Mouse (Mus musculus) stomach, embryonic 15.5 days (tissue): ENCODE results near the gene Fam178b. TPM values are rescaled to one million over a fixed set of nuclear protein-coding genes. Genes with fewer than 3 reads are reported as not detected.
"Not testable (repeated sequence)": the region's sequence is repeated elsewhere in the genome, so short reads cannot be mapped to it uniquely, and the experiment has no call there.

Source experiments
- ATAC-seq: fragments of 200-750 bp; cut with Nextera tagmentation; 2 replicates; pipeline ENCODE4 v1.8.0; 2017; ENCODE audit warnings: low read depth, moderate number of reproducible peaks, moderate TSS enrichment; ENCODE audit not compliant: insufficient read depth, low FRiP score
- H3K27ac ChIP-seq: fragments of 300-500 bp; sonication (generic); 2 replicates; pipeline ENCODE4 v1.5.1; 2015; ENCODE audit warnings: mild to moderate bottlenecking, inconsistent platforms
- H3K27me3 ChIP-seq: fragments of 300-500 bp; sonication (generic); replicated peaks from 2 replicates; pipeline ENCODE4 v1.6.1; 2015; ENCODE audit warnings: inconsistent platforms
- H3K36me3 ChIP-seq: fragments of 300-500 bp; sonication (generic); 2 replicates; pipeline ENCODE4 v1.6.1; 2015; ENCODE audit warnings: inconsistent platforms
- H3K4me1 ChIP-seq: fragments of 300-500 bp; sonication (generic); 2 replicates; pipeline ENCODE4 v1.6.1; 2015; ENCODE audit warnings: inconsistent platforms
- H3K4me2 ChIP-seq: fragments of 300-500 bp; sonication (generic); 2 replicates; pipeline ENCODE4 v1.6.1; 2015; ENCODE audit warnings: mild to moderate bottlenecking, inconsistent platforms
- H3K4me3 ChIP-seq: fragments of 300-500 bp; sonication (generic); replicated peaks from 2 replicates; pipeline ENCODE4 v1.5.1; 2015; ENCODE audit warnings: inconsistent platforms
- H3K9ac ChIP-seq: fragments of 300-500 bp; sonication (generic); 2 replicates; pipeline ENCODE4 v1.6.1; 2015; ENCODE audit warnings: inconsistent platforms
- H3K9me3 ChIP-seq: fragments of 300-500 bp; sonication (generic); 2 replicates; pipeline ENCODE4 v1.6.1; 2016; ENCODE audit warnings: inconsistent platforms
- WGBS: fragments of 180-500 bp; shearing (Covaris S2); methylation state at CpG from one replicate; pipeline ENCODE4 v1.1.7; 2015; 5-methylcytosine and 5-hydroxymethylcytosine counted together
- polyA plus RNA-seq: library from polyadenylated mRNA; unstranded; fragments of >200 nt; fragmentation: Nextera tagmentation; extraction: Ambion mirVana; gene quantifications from 2 replicates; pipeline ENCODE4 v1.2.1, GENCODE M21; 2015

The Fam178b gene
- polyA plus RNA-seq, 1 experiment from 2014 or later, result 0.96 TPM

DNA sequence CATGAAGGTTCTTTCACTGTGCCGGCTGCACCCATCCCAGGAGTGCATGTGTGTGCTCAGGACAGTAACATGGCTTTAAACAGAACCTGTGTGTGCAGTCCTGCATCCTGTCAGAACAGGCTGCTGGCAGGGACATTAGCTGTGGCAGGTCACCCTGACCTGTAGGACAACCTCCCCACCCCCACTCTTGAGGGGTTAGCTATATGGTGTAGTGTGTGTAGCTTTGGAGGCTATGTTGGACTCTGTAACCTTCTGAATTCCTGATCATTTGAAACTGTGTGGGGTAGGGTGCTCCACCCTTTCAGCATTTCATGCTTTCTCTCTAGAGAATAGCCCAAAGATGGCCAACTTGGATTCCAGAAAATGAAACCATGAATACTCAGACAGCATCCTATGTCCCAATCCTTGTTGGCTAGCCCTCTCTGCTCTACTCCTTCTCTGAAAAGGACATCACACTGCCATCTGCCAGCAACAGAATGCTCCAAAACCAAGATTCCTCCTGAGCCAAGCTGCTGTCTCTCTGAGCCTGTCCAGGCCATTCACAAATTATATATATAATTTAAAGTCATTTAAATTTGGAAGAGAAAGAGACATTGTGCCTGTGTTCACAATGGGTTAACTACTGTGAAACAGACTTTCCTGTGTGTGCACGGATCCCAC, 47.0 kb downstream of the Fam178b start:
- Histone ChIP-seq H3K4me1 (peaks cover 23% of the 10 kb centered on the region), H3K27ac (peak overlapping the region; percentile 57; the same call in 1 of the 2 replicates), H3K27me3 (no peaks in the 10 kb centered on the region), H3K4me3 (no peak overlapping the region), H3K36me3 (no peaks in the 10 kb centered on the region), H3K9me3 (no peaks in the 10 kb centered on the region), H3K4me2 (no peak overlapping the region), H3K9ac (no peak overlapping the region)
- ATAC-seq, result no peak
- 64% methylated on average over 2 of the region's 2 CpGs for WGBS

- ATAC-seq, result peak; percentile 68; the same call in 1 of the 2 replicates
- H3K36me3 ChIP-seq, result no peaks in the 10 kb centered on the region
- no peaks in the 10 kb centered on the region for H3K9me3 ChIP-seq
- H3K27ac ChIP-seq, result no peak overlapping the region
- WGBS, result 14% methylated on average over 5 of the region's 5 CpGs
- no peaks in the 10 kb centered on the region for H3K27me3 ChIP-seq
- H3K4me3 ChIP-seq, result no peak overlapping the region
- H3K4me2 ChIP-seq, result no peak overlapping the region
- H3K4me1 ChIP-seq, result peaks cover 23% of the 10 kb centered on the region
- H3K9ac ChIP-seq, result no peak overlapping the region
Measured at GRCm38 (mm10) chr1:36634940-36635339, 48.0 kb downstream of the Fam178b start.

DNA sequence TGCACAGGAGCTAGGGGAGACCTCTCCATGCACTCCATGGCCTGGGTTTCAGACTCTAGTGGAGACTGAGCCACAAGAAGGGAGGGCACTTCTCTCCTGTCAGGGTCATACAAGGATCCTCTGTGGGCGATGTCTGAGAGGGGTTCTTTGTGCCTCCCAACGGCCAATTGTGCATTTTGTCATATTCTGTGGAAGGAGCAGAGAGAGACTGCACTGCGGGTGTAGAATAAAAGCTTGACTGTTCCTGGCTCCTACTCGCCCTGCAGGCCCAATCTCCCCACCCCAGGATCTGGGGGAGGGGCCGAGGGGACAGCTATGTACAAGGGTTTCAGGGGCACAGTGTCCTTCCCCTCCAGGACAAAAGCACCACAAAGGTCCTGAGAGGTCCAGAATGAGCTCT, 49.1 kb downstream of the Fam178b start:
- H3K36me3 ChIP-seq, result no peaks in the 10 kb centered on the region
- no peak overlapping the region for H3K27ac ChIP-seq
- no peak for ATAC-seq
- WGBS, result 75% methylated on average over 5 of the region's 5 CpGs
- H3K27me3 ChIP-seq, result no peaks in the 10 kb centered on the region
- H3K4me3 ChIP-seq, result no peak overlapping the region
- H3K4me1 ChIP-seq, result peaks cover 23% of the 10 kb centered on the region
- no peak overlapping the region for H3K4me2 ChIP-seq
- H3K9ac ChIP-seq, result no peak overlapping the region
- no peaks in the 10 kb centered on the region for H3K9me3 ChIP-seq

GRCm38 (mm10) chr1:36632846-36633245, 50.1 kb downstream of the Fam178b start:
- H3K27ac ChIP-seq, result no peak overlapping the region
- H3K27me3 ChIP-seq, result no peaks in the 10 kb centered on the region
- H3K4me1 ChIP-seq, result peaks cover 19% of the 10 kb centered on the region
- H3K4me3 ChIP-seq, result no peak overlapping the region
- no peaks in the 10 kb centered on the region for H3K36me3 ChIP-seq
- H3K9ac ChIP-seq, result no peak overlapping the region
- 90% methylated on average over 1 of the region's 1 CpGs for WGBS
- no peaks in the 10 kb centered on the region for H3K9me3 ChIP-seq
- no peak overlapping the region for H3K4me2 ChIP-seq
- ATAC-seq, result no peak

GRCm38 (mm10) chr1:36632090-36632489, 50.9 kb downstream of the Fam178b start:
- Histone ChIP-seq H3K9me3 (no peaks in the 10 kb centered on the region), H3K4me2 (no peak overlapping the region), H3K4me3 (no peak overlapping the region), H3K4me1 (peaks cover 18% of the 10 kb centered on the region), H3K36me3 (no peaks in the 10 kb centered on the region), H3K27ac (no peak overlapping the region), H3K9ac (no peak overlapping the region), H3K27me3 (no peaks in the 10 kb centered on the region)
- no peak for ATAC-seq
- WGBS, result 90% methylated on average over 4 of the region's 4 CpGs

- no peak overlapping the region for H3K4me3 ChIP-seq
- H3K27ac ChIP-seq, result no peak overlapping the region
- no peaks in the 10 kb centered on the region for H3K36me3 ChIP-seq
- H3K9me3 ChIP-seq, result no peaks in the 10 kb centered on the region
- H3K4me1 ChIP-seq, result peaks cover 11% of the 10 kb centered on the region
- 54% methylated on average over 4 of the region's 4 CpGs for WGBS
- no peak for ATAC-seq
- no peak overlapping the region for H3K4me2 ChIP-seq
- H3K9ac ChIP-seq, result no peak overlapping the region
- H3K27me3 ChIP-seq, result no peaks in the 10 kb centered on the region
Measured at GRCm38 (mm10) chr1:36631391-36631790, 51.6 kb downstream of the Fam178b start.

GRCm38 (mm10) chr1:36630053-36630739, 52.8 kb downstream of the Fam178b start:
- H3K4me1 ChIP-seq, result peaks cover 2% of the 10 kb centered on the region; the same call in 1 of the 2 replicates
- no peak overlapping the region for H3K27ac ChIP-seq
- no peak overlapping the region for H3K4me3 ChIP-seq
- H3K9ac ChIP-seq, result no peak overlapping the region
- H3K9me3 ChIP-seq, result no peaks in the 10 kb centered on the region
- H3K27me3 ChIP-seq, result no peaks in the 10 kb centered on the region
- H3K36me3 ChIP-seq, result no peaks in the 10 kb centered on the region
- no peak for ATAC-seq
- H3K4me2 ChIP-seq, result no peak overlapping the region
- WGBS, result 48% methylated on average over 3 of the region's 3 CpGs

- H3K9ac ChIP-seq, result no peak overlapping the region
- H3K4me2 ChIP-seq, result no peak overlapping the region
- H3K27me3 ChIP-seq, result no peaks in the 10 kb centered on the region
- WGBS, result 44% methylated on average over 8 of the region's 8 CpGs
- no peaks in the 10 kb centered on the region for H3K9me3 ChIP-seq
- peaks cover 2% of the 10 kb centered on the region; the same call in 1 of the 2 replicates for H3K4me1 ChIP-seq
- no peak overlapping the region for H3K4me3 ChIP-seq
- no peaks in the 10 kb centered on the region for H3K36me3 ChIP-seq
- no peak for ATAC-seq
- peak overlapping the region; percentile 62; the same call in 1 of the 2 replicates for H3K27ac ChIP-seq
Measured at GRCm38 (mm10) chr1:36628585-36628984, 54.4 kb downstream of the Fam178b start.

DNA sequence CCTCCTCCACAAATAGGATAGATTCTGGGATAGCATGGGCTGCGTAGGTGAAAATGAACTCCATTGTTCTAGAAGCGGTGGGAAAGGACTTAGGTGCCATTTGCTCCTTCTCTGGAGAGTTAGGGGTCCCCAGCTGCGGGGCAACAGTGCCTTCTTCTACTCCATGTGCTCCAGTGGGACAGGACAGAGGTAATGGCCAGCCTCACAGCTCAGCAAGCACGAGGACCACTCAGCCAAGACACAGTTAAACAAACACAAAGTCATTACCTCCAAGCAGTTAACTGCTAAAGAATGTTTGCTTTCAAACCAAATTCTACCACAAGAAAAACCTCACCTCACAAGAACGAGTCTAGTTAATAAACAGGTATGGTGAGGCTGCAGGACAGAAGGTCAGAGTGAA, 57.5 kb downstream of the Fam178b start:
- ATAC-seq, result no peak
- no peak overlapping the region for H3K4me3 ChIP-seq
- no peaks in the 10 kb centered on the region for H3K27me3 ChIP-seq
- no peak overlapping the region for H3K9ac ChIP-seq
- no peaks in the 10 kb centered on the region; the same call in 1 of the 2 replicates for H3K4me1 ChIP-seq
- no peak overlapping the region for H3K4me2 ChIP-seq
- H3K9me3 ChIP-seq, result no peaks in the 10 kb centered on the region
- WGBS, result 63% methylated on average over 5 of the region's 5 CpGs
- H3K36me3 ChIP-seq, result no peaks in the 10 kb centered on the region
- no peak overlapping the region for H3K27ac ChIP-seq

GRCm38 (mm10) chr1:36615958-36616357, 67.0 kb downstream of the Fam178b start:
- H3K27me3 ChIP-seq, H3K27ac ChIP-seq, H3K4me2 ChIP-seq, H3K4me3 ChIP-seq, H3K9ac ChIP-seq, ATAC-seq, H3K36me3 ChIP-seq, H3K9me3 ChIP-seq: not testable (repeated sequence)
- H3K4me1 ChIP-seq, result peaks cover 10% of the 10 kb centered on the region; the same call in 1 of the 2 replicates
- WGBS, result 83% methylated on average over 5 of the region's 5 CpGs

GRCm38 (mm10) chr1:36615188-36615587, 67.8 kb downstream of the Fam178b start:
- Histone ChIP-seq H3K27me3 (no peaks in the 10 kb centered on the region), H3K36me3 (no peaks in the 10 kb centered on the region), H3K9me3 (no peaks in the 10 kb centered on the region), H3K4me1 (peaks cover 10% of the 10 kb centered on the region; the same call in 1 of the 2 replicates), H3K4me3 (no peak overlapping the region), H3K27ac (no peak overlapping the region), H3K9ac (no peak overlapping the region), H3K4me2 (no peak overlapping the region)
- WGBS, result 63% methylated on average over 8 of the region's 8 CpGs
- no peak for ATAC-seq

DNA sequence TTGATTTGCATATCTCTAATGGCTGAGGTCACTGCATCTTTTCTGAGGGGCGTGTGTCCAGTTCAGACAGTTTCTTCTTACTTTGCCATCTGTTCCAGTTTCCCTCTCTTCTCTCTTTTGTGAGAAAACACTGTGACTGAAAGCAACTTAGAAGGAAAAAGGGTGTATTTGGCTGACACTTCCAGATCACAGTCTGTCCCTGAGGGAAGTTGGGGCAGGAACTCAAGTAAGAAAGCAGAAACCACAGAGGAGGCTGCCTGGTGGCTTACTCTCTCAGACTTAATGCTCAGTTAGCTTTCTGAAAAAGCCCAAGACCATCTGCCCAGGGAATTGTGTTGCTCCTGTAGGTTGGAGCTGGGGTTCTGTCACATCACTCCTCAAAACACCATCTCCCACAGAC, 68.4 kb downstream of the Fam178b start:
- Histone ChIP-seq H3K9ac (no peak overlapping the region), H3K9me3 (no peaks in the 10 kb centered on the region), H3K4me1 (peaks cover 10% of the 10 kb centered on the region; the same call in 1 of the 2 replicates), H3K27ac (no peak overlapping the region), H3K27me3 (no peaks in the 10 kb centered on the region), H3K36me3 (no peaks in the 10 kb centered on the region), H3K4me3 (no peak overlapping the region), H3K4me2 (no peak overlapping the region)
- 91% methylated on average over 1 of the region's 1 CpGs for WGBS
- ATAC-seq, result no peak
